Mouse (Mus musculus): Measurements from ENCODE around the gene Chsy1.

Gene Chsy1

DNA sequence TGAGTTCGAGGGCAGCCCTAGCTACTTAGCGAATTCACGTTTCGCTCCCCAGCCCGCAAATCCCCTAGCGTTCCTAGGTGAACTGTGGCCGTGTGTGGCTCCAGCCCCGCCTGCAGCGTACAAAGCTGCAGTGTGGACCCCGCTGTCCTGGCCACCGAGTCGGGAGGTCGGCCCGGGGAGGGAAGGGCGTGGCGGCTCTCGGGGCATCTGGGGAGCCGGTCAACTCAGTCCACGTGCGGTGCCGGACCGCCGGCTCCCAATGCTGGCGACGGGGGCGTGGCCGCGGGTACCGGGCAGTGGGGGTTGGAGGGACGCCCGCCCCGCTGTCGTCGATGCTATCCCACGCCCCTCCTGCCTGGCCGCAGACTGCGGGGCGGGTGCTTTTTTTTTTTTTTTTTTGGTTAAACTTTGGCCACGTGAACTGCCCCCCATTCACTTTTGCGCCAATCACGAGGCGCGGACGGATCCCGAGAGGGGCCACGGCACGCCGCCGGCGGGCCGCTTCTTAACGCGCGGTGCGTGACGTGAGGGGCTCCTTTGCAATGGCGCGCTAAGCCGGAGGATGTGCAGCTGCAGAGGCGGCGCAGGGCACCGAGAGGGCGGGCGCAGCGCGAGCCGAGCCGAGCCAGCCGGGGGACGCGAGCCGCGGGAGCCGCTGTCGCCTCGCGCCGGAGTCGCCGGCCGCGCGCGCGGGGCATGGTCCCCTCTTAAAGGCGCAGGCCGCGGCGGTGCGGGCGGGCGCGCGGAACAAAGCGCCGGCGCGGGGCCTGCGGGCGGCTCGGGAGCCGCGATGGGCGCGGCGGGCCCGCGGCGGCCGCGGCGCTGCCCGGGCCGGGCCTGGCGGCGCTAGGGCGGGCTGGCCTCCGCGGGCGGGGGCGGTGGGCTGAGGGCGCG is at the start of gene Chsy1:
Gene Chsy1 (plus strand): TSS at position 555 of the 894 bp plus-strand sequence.
- DNase-seq (ENCODE audit: low read depth, low spot score) = peak; percentile 91

DNA sequence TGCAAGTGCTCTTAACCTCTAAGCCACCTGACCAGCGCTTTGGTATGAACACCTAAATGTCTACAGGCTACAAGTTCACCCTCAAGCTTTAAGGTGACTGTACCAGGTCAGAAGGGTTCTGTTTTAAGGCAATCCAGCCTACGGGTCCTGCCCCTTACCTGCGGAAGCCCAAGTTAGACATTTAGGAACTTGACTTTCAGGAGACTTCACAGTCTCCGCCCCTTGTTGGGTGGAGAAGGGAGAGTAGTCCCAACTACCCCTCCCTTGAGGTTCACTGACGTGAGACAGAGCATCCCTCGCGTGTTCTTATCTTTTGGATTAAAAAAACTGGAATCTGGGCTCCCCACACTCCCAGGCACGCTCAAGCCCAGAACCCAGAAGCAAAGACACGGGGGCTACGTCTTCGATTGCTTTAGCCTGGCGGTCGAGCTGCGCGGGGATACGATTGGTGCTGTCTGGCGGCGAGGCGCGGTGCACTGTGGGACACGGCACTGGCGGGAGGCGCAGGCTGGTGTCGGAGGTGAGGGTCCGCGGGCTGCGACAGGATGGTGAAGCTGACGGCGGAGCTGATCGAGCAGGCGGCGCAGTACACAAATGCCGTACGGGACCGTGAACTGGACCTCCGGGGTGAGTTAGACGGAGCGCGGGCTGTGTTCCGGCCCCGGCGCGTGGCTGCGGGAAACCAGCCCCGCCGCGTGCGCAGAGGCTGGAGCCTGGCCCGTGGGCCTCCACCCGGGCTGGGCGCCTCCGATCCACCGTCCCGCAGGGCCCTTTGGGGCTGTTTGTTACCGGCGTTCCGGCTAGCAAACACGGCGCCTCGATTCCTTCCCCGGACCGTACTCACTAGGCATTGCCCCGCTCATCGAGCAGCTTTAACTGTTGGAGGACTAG is 49.0 kb upstream of the Chsy1 start:
- peak; percentile 91 for DNase-seq (ENCODE audit: low read depth, low spot score)

DNA sequence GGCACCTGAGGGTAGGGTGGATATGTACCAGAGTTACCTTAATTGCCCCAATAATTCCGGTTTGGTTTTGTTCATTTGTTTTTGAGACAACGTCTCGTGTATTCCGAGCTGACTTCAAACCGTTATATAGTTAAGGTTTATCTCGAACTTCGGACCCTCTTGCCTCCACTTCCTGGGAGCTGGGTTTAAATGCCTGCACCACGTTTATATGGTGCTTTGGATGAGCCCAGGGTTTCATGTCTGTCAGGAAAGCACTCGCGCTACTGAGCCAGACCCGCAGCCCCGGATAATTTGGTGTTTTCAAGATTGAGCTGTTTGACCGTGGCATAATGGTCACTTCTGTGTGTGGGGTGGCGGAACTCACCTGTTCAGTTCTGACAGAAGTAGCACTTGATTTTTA is 48.3 kb upstream of the Chsy1 start:
- DNase-seq (ENCODE audit: low read depth, low spot score) = peak; percentile 14

DNA sequence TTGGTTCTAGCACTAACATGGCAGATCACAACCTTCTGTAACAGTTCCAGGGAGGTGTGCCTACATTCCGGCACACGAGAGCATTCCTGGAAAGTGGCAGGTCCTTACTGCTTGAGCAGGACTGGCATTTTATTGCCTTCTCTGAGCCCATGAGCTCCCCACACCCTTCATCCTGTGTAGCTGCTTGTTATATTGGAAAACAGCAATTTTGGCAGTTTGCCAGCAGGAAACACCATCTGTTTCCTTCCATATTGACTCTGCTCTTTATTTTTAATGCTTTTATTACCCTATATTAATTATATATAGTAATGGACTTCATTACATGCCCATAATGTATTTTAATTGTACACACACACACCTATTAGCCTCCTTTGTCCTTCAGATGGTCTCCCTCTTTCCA is 32.9 kb upstream of the Chsy1 start:
- DNase-seq (ENCODE audit: low read depth, low spot score) = no peak

DNA sequence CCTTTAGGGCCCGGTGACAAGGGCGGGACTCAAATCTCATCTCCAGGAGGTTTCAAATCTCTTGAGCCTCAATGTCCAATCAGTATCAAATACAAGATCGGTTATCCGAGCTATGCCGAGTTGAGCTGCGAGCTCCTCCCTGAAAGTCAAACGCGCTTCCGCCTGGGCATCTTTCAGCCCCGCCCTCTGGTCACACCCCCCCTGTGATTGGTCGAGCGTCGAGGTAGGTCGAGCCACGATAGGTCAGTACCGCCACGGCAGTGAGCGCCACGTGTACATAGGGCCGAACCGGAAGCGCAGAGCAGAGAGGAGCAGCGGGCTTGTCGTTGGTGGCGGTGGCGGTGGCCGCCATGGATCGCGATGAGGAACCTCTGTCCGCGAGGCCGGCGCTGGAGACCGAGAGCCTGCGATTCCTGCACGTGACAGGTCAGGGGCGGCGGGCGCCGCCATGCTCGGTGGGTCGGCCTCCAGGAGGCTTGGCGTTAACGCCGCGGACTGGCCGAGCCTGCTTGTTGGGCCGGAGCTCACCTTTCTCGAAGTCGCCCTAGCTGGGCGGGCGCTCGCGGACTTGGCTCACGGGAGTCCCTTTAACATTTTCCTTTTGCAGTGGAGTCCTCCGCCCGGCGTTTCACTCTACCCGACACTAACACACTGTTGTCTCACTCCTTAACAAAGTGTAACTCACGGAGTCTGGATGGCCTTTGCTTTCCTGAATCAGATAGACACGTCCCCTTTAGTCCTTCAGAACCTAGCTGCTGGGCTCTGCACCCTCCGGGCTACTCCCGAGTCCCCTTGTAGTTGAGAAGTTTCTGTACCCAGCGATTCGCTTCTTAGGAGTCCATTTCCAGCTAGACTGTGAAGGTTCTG is 29.7 kb upstream of the Chsy1 start, which contains the start of gene Selenos:
Gene Selenos (plus strand): TSS at position 286 of the 867 bp plus-strand sequence.
- DNase-seq (ENCODE audit: low read depth, low spot score) = peak; percentile 99

DNA sequence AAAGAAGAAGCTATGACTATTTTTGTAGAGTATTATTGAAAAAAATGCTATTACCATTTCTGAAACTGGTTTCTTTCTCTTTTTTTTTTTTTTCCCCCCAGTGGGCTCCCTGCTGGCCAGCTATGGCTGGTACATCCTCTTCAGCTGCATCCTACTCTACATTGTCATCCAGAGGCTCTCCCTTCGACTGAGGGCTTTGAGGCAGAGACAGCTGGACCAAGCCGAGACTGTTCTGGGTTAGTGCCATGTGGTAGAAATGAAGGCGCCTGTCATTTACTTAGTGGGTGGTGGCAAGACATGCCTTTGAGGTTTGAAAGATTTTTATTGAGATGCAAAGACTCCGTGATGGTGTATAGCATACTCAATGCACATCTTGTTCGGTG is 29.1 kb upstream of the Chsy1 start:
- peak; percentile 10 for DNase-seq (ENCODE audit: low read depth, low spot score)

DNA sequence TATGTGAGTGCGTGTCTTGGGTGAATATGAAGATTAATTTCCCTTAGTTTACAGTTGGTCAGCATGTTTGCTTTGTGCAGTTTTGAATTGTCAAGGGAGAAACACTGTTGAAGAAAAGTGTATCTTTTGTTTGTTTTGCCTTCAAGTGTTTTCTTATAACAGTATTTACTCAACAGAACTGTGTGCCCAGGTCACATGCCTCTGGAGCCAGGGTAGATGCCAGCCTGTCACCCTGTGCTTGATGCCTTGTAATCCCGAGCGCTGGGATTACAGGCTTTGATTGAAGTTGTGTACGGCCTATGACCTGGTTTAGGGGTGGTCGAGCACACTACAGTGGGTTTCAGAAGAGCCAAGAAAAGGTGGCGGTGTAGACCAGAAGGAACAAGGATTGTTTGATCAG is 25.6 kb upstream of the Chsy1 start:
- no peak for DNase-seq (ENCODE audit: low read depth, low spot score)

DNA sequence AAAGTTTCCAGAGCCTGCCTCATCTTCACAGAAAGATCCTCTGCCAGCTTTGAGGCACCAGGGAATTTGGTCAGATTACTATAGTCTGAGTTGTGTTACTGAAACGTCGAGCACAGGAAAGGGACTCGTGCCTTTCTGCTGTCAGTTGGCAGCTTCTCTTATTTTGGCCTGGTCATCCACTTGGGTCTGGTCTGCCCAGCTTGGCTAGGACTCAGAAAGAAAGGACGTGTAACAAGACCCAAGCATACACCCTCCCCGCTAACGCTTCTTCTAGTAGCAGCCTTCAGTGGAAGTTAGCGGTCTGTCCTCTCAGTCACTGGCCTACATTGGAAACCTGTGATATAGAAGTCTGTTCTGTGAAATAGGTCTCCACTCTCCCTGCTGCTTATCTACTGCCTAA is 24.8 kb upstream of the Chsy1 start:
- no peak for DNase-seq (ENCODE audit: low read depth, low spot score)

DNA sequence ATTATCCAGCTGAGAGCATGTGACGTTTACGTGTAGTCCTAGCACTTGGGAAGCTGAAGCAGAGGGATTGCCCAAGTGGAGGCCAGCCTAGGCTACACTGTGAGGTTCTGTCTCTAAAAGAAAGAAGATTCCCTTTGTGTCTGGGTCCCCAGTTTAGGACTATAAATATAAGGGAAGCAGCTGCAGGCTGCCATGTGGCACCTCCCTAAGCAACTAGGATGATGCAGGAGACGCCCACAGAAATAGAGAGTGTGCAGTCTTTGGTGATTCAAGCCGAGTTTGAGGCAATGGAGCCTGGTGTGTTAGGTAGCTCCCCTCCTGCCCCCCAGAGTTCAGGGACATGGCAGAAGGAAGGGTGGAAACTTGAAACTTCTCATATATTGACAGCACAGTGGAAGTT is 21.7 kb upstream of the Chsy1 start:
- DNase-seq (ENCODE audit: low read depth, low spot score) = no peak

DNA sequence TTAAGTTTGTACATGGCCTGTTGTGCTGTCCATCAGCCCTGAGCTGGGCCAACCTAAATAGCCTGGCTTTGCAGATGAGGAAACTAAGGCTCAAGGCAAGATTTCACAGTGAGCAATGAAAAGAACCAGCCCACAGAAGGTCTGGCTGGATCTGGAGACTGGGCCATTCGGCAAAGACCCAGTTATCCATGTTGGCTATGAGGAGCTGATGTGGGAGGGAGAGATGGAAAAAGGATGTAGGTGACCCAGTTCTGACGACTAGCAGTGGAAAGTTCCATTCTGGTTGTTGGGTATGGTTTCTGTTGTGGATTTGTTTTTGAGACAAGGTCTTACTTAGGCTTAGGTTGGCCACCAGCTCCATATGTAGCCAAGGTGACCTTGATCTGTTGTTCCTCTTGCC is 21.2 kb upstream of the Chsy1 start:
- DNase-seq (ENCODE audit: low read depth, low spot score) = no peak

DNA sequence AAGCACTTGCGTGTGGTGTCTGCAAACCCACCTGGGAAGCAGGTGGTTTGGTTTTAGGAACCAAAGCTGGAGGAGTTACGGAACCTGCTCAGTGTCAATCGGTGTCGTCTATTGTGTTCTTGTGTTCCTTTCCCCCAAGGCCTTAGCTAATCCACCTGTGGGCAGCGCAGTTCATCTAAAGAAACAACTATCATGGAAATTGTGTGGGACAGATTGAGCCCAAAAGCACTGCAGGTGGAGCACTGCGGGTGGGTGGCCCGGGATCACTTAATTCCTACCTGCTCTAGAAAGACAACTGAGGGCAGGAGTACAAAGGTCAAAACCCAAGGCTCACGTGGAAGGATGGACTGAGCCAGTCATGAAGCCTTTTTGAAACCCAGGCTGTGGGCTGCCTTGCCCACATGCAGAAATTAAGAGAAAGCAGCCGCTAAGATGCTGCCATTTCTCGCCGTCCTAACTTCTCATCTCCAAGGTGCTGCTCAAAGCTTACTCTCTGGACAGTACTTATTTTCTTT is 18.6 kb upstream of the Chsy1 start:
- DNase-seq (ENCODE audit: low read depth, low spot score) = peak; percentile 51

DNA sequence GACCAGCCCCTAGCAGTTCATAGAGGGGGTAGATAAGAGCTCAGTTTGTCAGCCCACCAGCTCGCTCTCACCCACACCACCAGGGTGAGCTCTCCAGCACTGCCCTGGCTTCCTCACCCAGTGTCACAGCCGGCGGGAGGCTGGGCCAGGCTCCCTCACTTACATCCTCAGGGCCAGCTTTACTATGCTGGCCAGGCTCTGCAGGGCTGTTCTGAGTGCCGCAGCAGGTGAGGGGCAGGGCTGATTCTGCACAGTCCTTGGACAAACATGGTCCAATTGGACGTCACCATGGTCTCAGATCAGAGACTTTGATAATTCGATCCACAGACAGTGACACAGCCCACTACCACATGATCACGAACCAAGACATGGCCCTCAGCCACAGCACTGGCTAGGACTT is 17.8 kb upstream of the Chsy1 start:
- DNase-seq (ENCODE audit: low read depth, low spot score) = no peak

DNA sequence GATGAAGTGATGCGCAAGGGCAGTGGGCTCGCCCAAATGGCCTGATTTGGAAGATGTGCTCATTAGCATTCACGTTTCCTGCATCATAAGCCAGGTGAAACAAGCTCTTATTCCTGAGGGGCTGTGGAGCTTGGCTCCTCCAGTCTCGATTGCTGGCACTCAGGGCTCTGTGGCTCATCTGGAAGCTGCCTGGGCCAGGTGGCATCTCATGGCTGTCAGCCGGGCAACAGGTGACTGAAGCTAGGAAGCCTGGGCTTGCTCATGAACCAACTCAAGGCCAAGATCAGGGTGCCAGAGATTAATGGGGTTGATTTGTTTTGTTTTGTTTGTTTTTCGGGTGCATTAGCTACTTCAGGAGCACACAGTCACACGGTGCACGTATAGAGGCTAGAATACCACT is 16.7 kb upstream of the Chsy1 start:
- no peak for DNase-seq (ENCODE audit: low read depth, low spot score)

DNA sequence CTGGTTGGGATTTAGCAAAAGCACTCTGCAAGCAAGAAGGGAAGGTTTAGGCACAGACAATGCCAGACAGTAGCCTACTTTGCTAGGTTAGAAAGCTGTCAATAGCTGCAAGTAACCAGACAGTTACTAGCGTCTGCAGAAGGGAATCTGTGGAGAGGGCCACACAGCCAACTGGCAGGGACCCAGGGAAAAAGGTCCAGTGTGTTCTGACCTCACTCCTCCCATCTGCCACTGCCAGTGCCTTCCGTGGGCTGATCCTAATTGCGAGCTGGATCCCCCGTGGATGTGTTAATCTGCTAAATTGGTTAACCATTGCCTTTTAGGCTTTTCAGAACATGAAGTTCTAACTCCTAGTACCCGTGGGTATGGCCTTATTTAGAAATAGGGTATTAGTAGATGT is 15.2 kb upstream of the Chsy1 start:
- no peak for DNase-seq (ENCODE audit: low read depth, low spot score)

DNA sequence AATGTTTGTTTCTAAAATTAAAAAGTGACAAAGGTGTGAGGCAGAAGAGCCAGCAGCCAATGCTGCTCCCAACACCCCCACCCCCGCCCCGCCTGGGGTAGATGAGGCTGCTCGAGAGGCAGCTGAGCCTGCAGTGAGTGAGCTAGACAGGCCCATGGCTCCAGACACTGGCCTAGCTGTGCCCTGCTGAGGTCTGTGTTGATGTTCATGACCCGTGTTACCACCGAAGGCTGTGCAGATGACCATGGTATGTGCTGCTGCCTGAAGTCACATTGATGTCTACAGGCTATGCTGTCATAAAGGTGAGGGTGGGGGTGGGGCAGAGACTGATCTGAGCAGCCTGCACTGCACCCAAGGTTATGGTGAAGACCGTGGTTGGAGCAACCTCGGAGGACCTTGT is 10.5 kb upstream of the Chsy1 start:
- no peak for DNase-seq (ENCODE audit: low read depth, low spot score)

DNA sequence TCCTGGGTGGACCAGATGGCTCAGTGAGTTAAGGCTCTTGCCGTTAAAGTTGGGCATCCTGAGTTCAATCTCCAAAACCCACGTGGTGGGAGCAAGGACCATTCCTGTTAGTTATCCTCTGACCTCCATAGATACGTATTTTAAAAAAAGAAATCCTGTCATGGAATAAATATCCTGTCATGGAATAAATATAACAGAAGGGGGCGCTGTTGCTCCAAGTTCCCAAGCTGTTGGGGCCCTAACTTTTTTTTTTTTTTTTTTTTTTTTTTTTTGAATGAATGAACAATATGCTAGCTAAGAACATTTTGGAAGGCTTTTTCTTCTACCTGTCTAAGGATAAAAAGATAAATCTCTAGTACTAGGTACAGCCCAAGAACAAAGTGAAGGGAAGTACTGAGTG is 7.4 kb upstream of the Chsy1 start:
- peak; percentile 42 for DNase-seq (ENCODE audit: low read depth, low spot score)

DNA sequence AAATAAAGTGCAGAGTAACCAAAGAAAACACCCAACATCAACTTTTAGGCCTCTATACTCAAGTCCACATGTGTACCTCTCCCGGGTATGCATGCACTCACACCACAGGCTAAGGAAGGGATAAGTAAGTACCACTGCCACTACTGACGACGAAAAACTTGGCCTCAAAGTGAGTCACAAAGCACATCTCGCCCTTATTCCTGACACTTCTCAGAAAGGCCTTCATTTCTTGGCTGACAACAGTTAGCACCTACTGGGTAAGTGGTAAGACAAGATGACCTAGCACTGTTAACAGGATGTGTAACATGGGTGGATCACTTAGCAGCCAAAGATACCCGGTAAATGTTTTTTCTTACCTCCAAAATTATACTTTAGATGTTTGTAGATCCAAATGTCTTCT is 4.8 kb upstream of the Chsy1 start:
- no peak for DNase-seq (ENCODE audit: low read depth, low spot score)

DNA sequence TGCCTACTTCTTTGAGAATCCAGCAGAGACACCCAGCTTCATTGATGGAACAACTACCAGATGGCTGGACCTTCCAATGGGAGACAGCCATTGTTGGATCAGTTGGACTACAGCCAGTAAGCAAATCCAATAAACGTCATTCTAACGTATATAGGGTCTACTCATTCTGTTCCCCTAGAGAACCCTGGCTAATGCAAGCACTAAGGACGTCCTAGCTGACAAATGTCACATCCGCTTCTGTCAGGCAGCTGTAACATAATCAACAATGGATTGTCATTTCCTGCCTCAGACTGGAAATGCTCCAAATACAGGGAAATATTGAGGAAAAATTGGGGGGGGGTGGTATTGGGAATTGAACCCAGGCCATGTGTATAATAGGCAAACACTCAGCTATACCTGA is 3.5 kb upstream of the Chsy1 start:
- no peak for DNase-seq (ENCODE audit: low read depth, low spot score)

DNA sequence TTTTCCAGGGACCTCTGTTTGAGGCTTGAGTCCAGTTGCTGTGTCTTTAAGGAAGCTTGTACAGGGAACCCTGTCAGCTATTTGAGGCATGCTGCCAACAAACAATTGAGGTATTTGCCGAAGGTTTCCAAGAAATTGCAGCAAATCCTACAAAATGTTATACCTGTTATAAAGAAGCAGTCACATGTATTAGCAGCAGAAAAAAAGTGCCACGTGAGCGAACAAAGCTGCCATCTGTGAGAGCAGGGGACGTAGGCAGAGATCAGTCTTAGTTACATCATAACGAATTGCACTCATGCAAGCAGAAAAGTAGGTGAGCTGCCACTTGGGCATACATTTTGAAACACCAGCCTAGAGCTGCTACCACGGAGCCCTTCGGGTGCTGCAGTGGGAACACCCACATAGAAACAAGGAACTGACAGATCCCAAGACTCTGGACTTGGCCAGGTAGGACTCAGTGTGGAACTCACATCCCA is 2.7 kb upstream of the Chsy1 start:
- no peak for DNase-seq (ENCODE audit: low read depth, low spot score)

DNA sequence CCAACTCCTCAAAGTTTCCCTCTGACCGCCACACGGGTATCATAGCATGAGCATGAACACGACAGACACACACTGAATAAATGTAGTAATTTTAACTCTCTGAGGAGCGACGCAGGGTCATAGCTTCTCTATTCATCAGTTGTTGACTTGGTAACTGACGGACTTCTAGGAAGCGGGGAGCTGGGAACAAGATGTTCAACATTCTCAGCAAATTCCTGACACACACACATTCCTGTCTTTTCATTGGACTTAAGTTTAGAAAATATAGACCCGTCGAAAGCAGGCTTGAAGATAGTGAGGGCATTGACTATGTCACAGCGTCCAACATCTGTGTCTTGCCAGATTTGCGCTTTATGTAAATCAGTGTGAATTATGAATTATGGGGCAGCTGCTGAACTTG is 2.1 kb upstream of the Chsy1 start:
- DNase-seq (ENCODE audit: low read depth, low spot score) = no peak

DNA sequence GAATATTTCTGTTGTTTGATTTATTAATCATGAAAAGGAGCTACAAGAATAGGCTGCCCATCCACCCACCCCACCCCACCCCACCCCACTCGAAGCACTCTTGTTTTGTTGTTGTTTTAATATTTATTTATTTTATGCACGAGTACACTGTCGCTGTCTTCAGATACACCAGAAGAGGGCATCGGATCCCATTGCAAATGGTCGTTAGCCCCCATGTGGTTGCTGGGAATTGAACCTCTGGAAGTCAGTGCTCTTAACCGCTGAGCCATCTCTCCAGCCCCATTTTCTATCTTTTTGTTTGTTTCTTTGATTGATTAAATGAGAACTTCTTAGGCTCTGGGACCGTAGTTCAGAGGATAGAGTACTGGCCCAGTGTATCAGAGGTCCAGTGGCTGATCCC is 1.4 kb upstream of the Chsy1 start:
- peak; percentile 49 for DNase-seq (ENCODE audit: low read depth, low spot score)
